Mouse (Mus musculus) kidney, embryonic 14.5 days (tissue): ENCODE results near the gene Olfm1. TPM values are rescaled to one million over a fixed set of nuclear protein-coding genes. Genes with fewer than 3 reads are reported as not detected.

Source experiments
- ATAC-seq: fragments of 200-750 bp; cut with Nextera tagmentation; 2 replicates; pipeline ENCODE4 v1.8.0; 2017; ENCODE audit warnings: moderate number of reproducible peaks, mild to moderate bottlenecking, moderate TSS enrichment, moderate library complexity; ENCODE audit not compliant: low FRiP score, low TSS enrichment
- H3K27ac ChIP-seq: fragments of 300-500 bp; sonication (generic); 2 replicates; pipeline ENCODE4 v1.5.1; 2014; ENCODE audit warnings: low read depth, mild to moderate bottlenecking, low read length, moderate library complexity, mixed read lengths
- H3K27me3 ChIP-seq: fragments of 300-500 bp; sonication (generic); 2 replicates; pipeline ENCODE4 v1.6.1; 2014; ENCODE audit warnings: mild to moderate bottlenecking, low read length; ENCODE audit not compliant: control insufficient read depth, insufficient read depth
- H3K36me3 ChIP-seq: fragments of 300-500 bp; sonication (generic); 2 replicates; pipeline ENCODE4 v1.6.1; 2014; ENCODE audit warnings: low read length, mixed read lengths; ENCODE audit not compliant: control insufficient read depth, insufficient read depth
- H3K4me1 ChIP-seq: fragments of 300-500 bp; sonication (generic); 2 replicates; pipeline ENCODE4 v1.6.1; 2014; ENCODE audit warnings: low read length, mixed read lengths; ENCODE audit not compliant: control insufficient read depth, insufficient read depth
- H3K4me2 ChIP-seq: fragments of 300-500 bp; sonication (generic); replicated peaks from 2 replicates; pipeline ENCODE4 v1.6.1; 2014; ENCODE audit warnings: low read depth, mild to moderate bottlenecking, low read length
- H3K4me3 ChIP-seq: fragments of 300-500 bp; sonication (generic); 2 replicates; pipeline ENCODE4 v1.5.1; 2014; ENCODE audit warnings: mild to moderate bottlenecking, low read length
- H3K9ac ChIP-seq: fragments of 300-500 bp; sonication (generic); 2 replicates; pipeline ENCODE4 v1.6.1; 2014; ENCODE audit warnings: low read depth, mild to moderate bottlenecking, low read length, moderate library complexity
- H3K9me3 ChIP-seq: fragments of 300-500 bp; sonication (generic); 2 replicates; pipeline ENCODE4 v1.6.1; 2016; ENCODE audit warnings: low read length; ENCODE audit not compliant: control insufficient read depth
- WGBS: fragments of 180-500 bp; shearing (Covaris S2); extraction: QIAGEN DNeasy Blood & Tissue Kit; methylation state at CpG from one replicate; pipeline ENCODE4 v1.1.7; 2014; 5-methylcytosine and 5-hydroxymethylcytosine counted together
- polyA plus RNA-seq: library from polyadenylated mRNA; unstranded; fragments of >200 nt; fragmentation: Nextera tagmentation; extraction: Ambion mirVana; gene quantifications from 2 replicates; pipeline ENCODE4 v1.2.1, GENCODE M21; 2014

Gene Olfm1
- polyA plus RNA-seq, 1 experiment from 2014 or later = 16.2 TPM

DNA sequence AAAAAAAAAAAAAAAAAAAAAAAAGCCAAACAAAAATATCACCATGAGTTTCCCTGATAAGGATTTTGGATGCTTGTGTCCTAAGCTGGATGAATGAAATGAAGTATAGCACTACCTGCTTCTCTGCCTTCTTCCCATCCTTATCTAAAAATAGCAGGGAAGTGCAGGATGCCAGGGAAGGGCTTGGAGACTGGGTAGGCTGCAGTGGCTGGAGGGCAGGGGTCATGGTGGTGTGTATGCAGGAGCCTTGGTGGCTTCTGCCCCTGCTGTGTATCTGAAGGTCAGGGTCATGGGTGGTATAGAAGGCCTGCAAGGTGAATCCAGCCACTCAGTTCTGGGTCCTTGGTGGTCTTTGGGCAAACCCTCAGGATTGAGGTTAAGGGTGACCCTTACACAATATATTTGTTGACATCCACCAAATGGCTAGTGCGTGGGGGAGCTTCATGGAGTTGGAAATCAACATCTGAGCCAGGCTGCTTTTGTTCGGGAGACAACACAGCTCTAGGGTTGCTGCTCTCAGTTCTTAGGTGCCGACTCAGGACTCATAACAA is 14.5 kb downstream of the Olfm1 start:
- H3K4me3 ChIP-seq = no peak overlapping the region
- ATAC-seq = no peak
- no peaks in the 10 kb centered on the region; the same call in 1 of the 2 replicates for H3K27me3 ChIP-seq
- no peaks in the 10 kb centered on the region for H3K9me3 ChIP-seq
- H3K36me3 ChIP-seq = no peaks in the 10 kb centered on the region; the same call in 1 of the 2 replicates
- peaks cover 17% of the 10 kb centered on the region for H3K4me1 ChIP-seq
- no peak overlapping the region for H3K4me2 ChIP-seq
- H3K27ac ChIP-seq = no peak overlapping the region
- H3K9ac ChIP-seq = no peak overlapping the region
- WGBS = 66% methylated on average over 3 of the region's 3 CpGs

DNA sequence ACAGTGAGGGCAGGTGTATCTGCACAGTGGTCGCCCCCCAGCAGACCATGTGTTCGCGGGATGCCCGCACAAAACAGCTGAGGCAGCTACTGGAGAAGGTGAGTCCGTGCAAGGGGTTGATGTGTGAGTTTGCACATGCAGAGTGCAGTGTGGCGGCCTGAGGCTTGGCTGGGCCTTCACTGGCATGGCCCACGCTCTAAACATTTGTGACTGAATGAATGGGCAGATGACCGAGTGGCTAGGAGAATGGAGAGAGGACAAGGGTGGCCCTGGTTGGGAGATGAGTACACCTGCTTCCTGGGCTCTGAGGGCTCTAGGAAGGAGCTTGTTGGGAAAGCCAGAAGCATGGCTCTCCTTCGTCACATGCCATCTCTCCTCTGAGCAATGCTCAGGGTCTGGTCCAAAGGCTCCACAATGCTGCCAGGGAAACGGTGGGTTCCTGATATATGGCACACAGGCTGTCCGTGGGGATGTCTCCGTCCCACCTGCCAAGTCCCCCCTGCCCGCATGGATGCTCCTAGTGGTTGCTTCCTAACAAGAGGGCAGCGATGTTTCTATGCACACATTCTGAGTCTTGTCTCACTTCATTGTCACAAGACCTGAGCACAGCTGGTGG is 15.4 kb downstream of the Olfm1 start:
- Histone ChIP-seq H3K4me2 (no peak overlapping the region), H3K36me3 (peaks cover 2% of the 10 kb centered on the region; the same call in 1 of the 2 replicates), H3K4me3 (no peak overlapping the region), H3K27me3 (no peaks in the 10 kb centered on the region; the same call in 1 of the 2 replicates), H3K9me3 (no peaks in the 10 kb centered on the region), H3K4me1 (peaks cover 17% of the 10 kb centered on the region), H3K27ac (no peak overlapping the region), H3K9ac (no peak overlapping the region)
- WGBS = 92% methylated on average over 14 of the region's 14 CpGs
- ATAC-seq = no peak

DNA sequence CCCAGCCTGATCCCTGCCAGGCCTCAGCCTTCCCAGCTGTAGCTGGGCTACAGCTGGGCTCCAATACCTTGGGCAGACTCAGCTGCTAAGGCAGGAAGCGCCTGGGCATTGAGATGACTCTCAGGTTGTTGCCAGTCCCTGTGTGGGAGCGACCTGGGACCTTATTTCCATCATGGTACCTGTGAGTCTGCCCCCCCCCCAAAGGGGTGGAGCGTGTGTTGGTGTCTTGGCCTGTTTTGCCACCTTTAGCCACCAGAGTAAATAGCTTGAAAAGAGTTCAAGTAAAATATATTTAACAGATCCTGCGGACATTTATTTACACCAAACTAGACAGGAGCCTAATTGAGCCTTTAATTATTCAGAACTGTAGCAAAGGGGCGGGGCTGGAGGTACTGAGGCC is 16.4 kb downstream of the Olfm1 start:
- H3K9ac ChIP-seq = no peak overlapping the region
- no peak overlapping the region for H3K4me3 ChIP-seq
- peaks cover 17% of the 10 kb centered on the region for H3K4me1 ChIP-seq
- H3K27ac ChIP-seq = no peak overlapping the region
- H3K36me3 ChIP-seq = peaks cover 2% of the 10 kb centered on the region; the same call in 1 of the 2 replicates
- WGBS = 84% methylated on average over 5 of the region's 5 CpGs
- no peaks in the 10 kb centered on the region; the same call in 1 of the 2 replicates for H3K27me3 ChIP-seq
- ATAC-seq = no peak
- no peaks in the 10 kb centered on the region for H3K9me3 ChIP-seq
- no peak overlapping the region for H3K4me2 ChIP-seq

DNA sequence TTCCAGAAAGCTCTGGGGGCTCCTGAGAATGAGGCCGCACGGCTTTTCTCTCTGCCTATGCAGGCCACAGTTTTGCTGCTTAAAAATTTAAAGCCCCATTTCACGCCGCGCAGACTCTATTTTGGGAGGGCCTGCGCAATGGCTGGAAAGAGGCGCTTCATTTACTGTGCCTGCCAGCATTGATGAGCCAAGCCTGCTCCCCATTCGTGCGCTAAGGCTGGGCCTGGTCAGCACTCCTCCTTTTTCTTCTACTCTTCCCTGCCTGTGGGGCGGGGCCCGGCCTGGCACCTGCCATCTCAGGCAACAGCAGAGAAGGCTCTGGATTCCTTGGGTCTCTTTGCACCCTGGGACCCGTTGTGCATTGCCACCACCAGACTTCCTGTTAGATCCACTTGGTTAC is 16.9 kb downstream of the Olfm1 start:
- WGBS = 85% methylated on average over 12 of the region's 12 CpGs
- Histone ChIP-seq H3K4me2 (no peak overlapping the region), H3K9me3 (no peaks in the 10 kb centered on the region), H3K9ac (no peak overlapping the region), H3K36me3 (peaks cover 2% of the 10 kb centered on the region; the same call in 1 of the 2 replicates), H3K27me3 (no peaks in the 10 kb centered on the region; the same call in 1 of the 2 replicates), H3K4me1 (peaks cover 14% of the 10 kb centered on the region), H3K27ac (no peak overlapping the region), H3K4me3 (no peak overlapping the region)
- no peak for ATAC-seq

DNA sequence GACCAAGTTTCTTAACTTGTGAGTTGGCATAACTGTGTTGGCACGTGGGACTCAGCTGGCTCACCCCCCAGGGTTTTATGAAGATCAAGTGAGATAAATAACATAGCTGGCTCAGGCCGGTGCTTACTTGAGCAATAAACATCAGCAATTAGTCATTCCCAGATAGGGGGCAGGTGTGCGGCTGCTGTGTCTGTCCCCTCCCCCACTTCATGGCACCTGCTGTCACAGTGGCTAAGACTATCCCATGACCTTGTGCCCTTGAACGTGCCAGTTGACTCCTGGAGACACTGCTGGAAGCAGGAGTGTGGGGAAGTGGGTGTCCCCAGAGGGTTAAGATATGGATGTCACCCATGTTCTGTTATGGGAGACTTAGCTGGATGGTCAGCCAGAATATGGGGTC is 17.5 kb downstream of the Olfm1 start:
- H3K4me2 ChIP-seq = no peak overlapping the region
- no peaks in the 10 kb centered on the region; the same call in 1 of the 2 replicates for H3K27me3 ChIP-seq
- ATAC-seq = no peak
- H3K4me1 ChIP-seq = peaks cover 10% of the 10 kb centered on the region
- H3K9ac ChIP-seq = no peak overlapping the region
- H3K9me3 ChIP-seq = no peaks in the 10 kb centered on the region
- WGBS = 29% methylated on average over 4 of the region's 4 CpGs
- peaks cover 5% of the 10 kb centered on the region; the same call in 1 of the 2 replicates for H3K36me3 ChIP-seq
- no peak overlapping the region for H3K27ac ChIP-seq
- no peak overlapping the region for H3K4me3 ChIP-seq

DNA sequence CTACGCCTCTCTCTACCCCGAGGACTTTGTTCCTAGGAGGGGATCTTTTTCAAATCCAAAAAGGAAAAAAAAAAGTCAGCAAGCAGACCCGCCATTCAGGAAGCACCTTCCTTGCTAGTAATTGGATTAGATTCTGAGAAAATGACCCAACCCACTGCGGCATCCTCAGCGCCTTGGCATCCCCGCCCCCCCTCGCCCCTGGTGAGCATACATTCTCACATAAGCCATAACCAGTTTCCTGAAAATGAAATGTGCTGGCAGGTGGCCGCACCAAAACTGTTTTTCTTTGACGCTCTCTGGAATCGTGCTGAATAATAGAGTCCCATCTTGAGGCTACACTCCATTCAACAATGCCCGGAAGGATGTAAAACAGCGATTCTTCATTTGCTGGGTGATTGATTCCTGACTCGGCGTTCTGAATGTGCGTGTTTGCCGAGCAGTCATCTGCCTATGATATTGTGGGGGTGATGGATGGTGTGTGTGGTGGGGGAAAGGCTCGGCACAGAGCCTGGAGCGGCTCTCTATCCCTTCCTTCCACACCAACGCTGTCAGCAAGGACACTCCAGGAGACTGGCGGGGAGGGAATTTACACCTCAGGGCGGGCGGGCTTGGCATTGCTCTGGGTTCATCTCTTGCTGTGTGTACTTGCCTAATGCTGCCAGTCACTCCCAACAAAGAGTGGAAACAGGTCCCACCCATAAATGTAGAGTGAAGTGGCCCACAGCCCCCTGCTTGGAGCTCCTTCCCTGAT is 18.9 kb downstream of the Olfm1 start:
- WGBS = 75% methylated on average over 22 of the region's 22 CpGs
- H3K9me3 ChIP-seq = no peaks in the 10 kb centered on the region
- no peak for ATAC-seq

DNA sequence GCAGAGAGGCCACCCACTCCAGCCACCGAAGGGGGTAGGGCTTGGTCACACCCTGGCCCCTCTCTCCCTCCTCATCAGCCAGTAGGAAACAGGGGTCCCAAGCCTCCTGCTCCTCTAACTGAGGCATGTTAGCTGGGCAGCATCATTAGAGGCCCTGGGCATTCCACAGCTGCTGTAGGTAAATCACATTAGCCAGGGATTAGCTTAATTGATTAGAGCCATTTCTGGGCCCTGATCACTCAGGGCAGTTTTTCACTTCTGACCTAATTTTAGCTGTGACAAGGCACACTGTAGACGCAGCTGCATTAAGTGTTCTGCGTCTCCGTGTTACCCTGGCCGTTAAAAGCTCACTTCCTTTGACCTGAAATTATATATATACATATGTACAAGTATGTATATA is 20.1 kb downstream of the Olfm1 start:
- no peak overlapping the region for H3K9ac ChIP-seq
- no peak for ATAC-seq

More for the DNA sequence above, 18.9 kb downstream of the Olfm1 start:
- Histone ChIP-seq H3K27me3 (no peaks in the 10 kb centered on the region; the same call in 1 of the 2 replicates), H3K27ac (no peak overlapping the region), H3K36me3 (peaks cover 5% of the 10 kb centered on the region; the same call in 1 of the 2 replicates), H3K4me3 (no peak overlapping the region), H3K9ac (no peak overlapping the region), H3K4me1 (peaks cover under 1% of the 10 kb centered on the region; the same call in 1 of the 2 replicates), H3K4me2 (no peak overlapping the region)

DNA sequence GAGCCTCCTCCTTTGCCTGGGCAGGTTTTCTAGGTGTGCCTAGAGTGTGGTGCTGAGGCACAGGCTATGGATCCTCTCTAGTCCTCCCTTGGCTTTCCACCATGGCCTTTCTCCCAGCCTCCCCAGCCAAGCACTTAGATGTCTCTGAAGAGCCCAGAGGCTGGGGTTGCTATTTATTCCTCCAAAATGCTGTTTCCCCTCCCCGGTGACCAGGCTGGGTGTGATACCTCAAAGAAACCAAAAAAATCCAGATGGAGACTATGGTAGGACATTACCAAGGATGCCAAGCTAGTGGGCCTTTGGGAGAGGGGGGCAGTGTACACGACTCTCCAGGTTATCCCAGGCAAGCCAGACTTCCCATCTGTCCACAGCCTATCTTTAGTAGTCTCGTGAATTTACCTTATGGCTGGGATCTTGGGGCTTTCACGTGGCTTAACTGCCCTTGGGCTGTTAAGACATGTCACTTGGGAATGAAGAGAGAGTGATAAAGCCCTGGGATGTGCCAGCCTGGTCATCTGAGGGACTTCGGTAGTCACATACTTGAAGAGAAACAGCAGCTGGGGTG is 23.5 kb downstream of the Olfm1 start:
- H3K9ac ChIP-seq = no peak overlapping the region
- ATAC-seq = no peak
- H3K4me2 ChIP-seq = no peak overlapping the region
- H3K27me3 ChIP-seq = no peaks in the 10 kb centered on the region
- no peak overlapping the region for H3K27ac ChIP-seq
- H3K4me3 ChIP-seq = no peak overlapping the region
- H3K36me3 ChIP-seq = peaks cover 5% of the 10 kb centered on the region; the same call in 1 of the 2 replicates
- WGBS = 81% methylated on average over 5 of the region's 5 CpGs
- no peaks in the 10 kb centered on the region for H3K4me1 ChIP-seq
- H3K9me3 ChIP-seq = no peaks in the 10 kb centered on the region

More for the DNA sequence above, 20.1 kb downstream of the Olfm1 start:
- peaks cover 5% of the 10 kb centered on the region; the same call in 1 of the 2 replicates for H3K36me3 ChIP-seq
- no peak overlapping the region for H3K4me3 ChIP-seq
- H3K4me1 ChIP-seq = no peaks in the 10 kb centered on the region
- 52% methylated on average over 5 of the region's 5 CpGs for WGBS
- H3K27me3 ChIP-seq = no peaks in the 10 kb centered on the region
- H3K9me3 ChIP-seq = no peaks in the 10 kb centered on the region
- H3K27ac ChIP-seq = no peak overlapping the region
- H3K4me2 ChIP-seq = no peak overlapping the region
